Mouse (Mus musculus) heart, postnatal 0 days (tissue): ENCODE measurements around the gene Gipc2.

Experiments
- CTCF ChIP-seq: IDR thresholded peaks from 2 replicates; pipeline ENCODE4 v1.5.1; 2016; ENCODE audit warnings: antibody characterized with exemption, control low read depth, low read depth
- EP300 ChIP-seq: IDR thresholded peaks from 2 replicates; pipeline ENCODE4 v1.6.1; 2016; ENCODE audit warnings: antibody characterized with exemption, low read depth

DNA sequence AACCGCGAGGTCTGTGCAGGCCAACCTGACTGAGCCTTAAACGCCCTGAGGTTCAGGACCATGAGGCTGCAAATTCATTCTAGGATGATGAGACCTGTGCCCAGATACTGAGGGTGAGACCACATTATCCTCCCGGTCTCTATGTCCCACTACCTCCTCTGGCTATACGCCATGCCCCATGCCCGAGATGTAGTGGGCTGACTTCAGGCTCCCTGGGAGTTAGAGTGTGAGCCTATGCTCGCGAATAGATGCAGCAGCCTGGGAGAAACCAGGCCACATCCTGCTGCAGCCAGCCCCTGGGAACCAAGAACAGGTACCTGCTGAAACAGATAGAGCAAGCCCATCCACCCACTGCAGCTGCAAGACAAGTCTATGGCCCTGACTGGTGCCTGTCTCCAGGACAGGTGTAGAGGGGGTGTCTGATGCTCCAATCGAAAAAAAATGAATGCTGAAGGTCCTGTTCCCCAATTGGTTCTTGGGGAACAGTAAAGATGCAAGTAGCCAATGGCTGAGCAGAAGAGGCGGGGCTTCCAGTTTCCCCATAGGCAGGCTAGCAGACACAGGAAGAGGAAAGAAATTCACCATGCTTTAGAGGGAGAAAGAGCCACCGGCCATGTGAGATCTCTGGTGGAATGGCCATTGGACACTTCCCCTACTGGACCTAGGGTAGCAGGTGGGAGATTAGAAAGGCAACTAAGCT lies 65.8 kb downstream of the Gipc2 start:
- TF ChIP-seq CTCF (no peak), EP300 (no peak)
